Mouse (Mus musculus) ES-Bruce4 (cell line): Measurements from ENCODE around the gene Best1. TPM values are rescaled to one million over a fixed set of nuclear protein-coding genes. Genes with fewer than 3 reads are reported as not detected.

Experiments used
- H3K27ac ChIP-seq: 2 replicates; pipeline ENCODE4 v1.5.1; 2012; ENCODE audit warnings: low read length, inconsistent platforms; ENCODE audit not compliant: insufficient read depth
- H3K27me3 ChIP-seq: 2 replicates; pipeline ENCODE4 v1.6.1; 2012; ENCODE audit warnings: mild to moderate bottlenecking, low read length, inconsistent platforms; ENCODE audit not compliant: control insufficient read depth, poor library complexity, insufficient read depth, severe bottlenecking
- H3K36me3 ChIP-seq: 2 replicates; pipeline ENCODE4 v1.6.1; 2012; ENCODE audit warnings: inconsistent platforms, mild to moderate bottlenecking, low read length, moderate library complexity; ENCODE audit not compliant: control insufficient read depth, poor library complexity, insufficient read depth, severe bottlenecking
- H3K4me1 ChIP-seq: one replicate; pipeline ENCODE4 v1.8.1; 2011; ENCODE audit warnings: low read length; ENCODE audit not compliant: control insufficient read depth, insufficient read depth
- H3K4me3 ChIP-seq: 2 replicates; pipeline ENCODE4 v1.5.1; 2011; ENCODE audit warnings: low read depth, mild to moderate bottlenecking, low read length
- H3K9ac ChIP-seq: 2 replicates; pipeline ENCODE4 v1.6.1; 2012; ENCODE audit warnings: low read depth, mild to moderate bottlenecking, inconsistent platforms; ENCODE audit not compliant: poor library complexity, severe bottlenecking
- H3K9me3 ChIP-seq: replicated peaks from 2 replicates; pipeline ENCODE4 v1.6.1; 2012; ENCODE audit warnings: mild to moderate bottlenecking, low read length, inconsistent platforms; ENCODE audit not compliant: control insufficient read depth, poor library complexity, insufficient read depth, severe bottlenecking
- CTCF ChIP-seq: IDR thresholded peaks from one replicate; pipeline ENCODE4 v1.8.1; 2011; ENCODE audit warnings: low read depth, low read length
- EP300 ChIP-seq: IDR thresholded peaks from 2 replicates; pipeline ENCODE4 v1.6.1; 2011; ENCODE audit warnings: low read depth, low read length; ENCODE audit not compliant: insufficient read depth
- POLR2A ChIP-seq: IDR thresholded peaks from one replicate; pipeline ENCODE4 v1.8.1; 2011; ENCODE audit warnings: low read length; ENCODE audit not compliant: insufficient read depth
- polyA plus RNA-seq: library from polyadenylated mRNA; stranded (reverse); fragments of >200 nt; gene quantifications from 2 replicates; pipeline ENCODE4 v1.2.4, GENCODE M21; 2011; ENCODE audit warnings: low read depth; ENCODE audit not compliant: missing spikeins, insufficient read depth, insufficient read length

Gene Best1
- polyA plus RNA-seq, 1 experiment, result 1.4 TPM

- Histone ChIP-seq H3K27me3 (0 out of 2 replicates have a peak, but pooled peaks cover 5% of the 10 kb centered on the region), H3K4me3 (no peak overlapping the region), H3K4me1 (no peaks in the 10 kb centered on the region), H3K27ac (no peak overlapping the region), H3K9me3 (no peaks in the 10 kb centered on the region), H3K36me3 (no peaks in the 10 kb centered on the region), H3K9ac (no peak overlapping the region)
- TF ChIP-seq CTCF (no peak), EP300 (no peak), POLR2A (no peak)
Measured at GRCm38 (mm10) chr19:10043643-10044042, 42.2 kb upstream of the Best1 start.

- H3K9me3 ChIP-seq, result no peaks in the 10 kb centered on the region
- H3K27ac ChIP-seq, result no peak overlapping the region
- TF ChIP-seq POLR2A (no peak), CTCF (no peak), EP300 (no peak)
- no peak overlapping the region for H3K4me3 ChIP-seq
- H3K4me1 ChIP-seq, result no peaks in the 10 kb centered on the region
- 0 out of 2 replicates have a peak, but pooled peaks cover 5% of the 10 kb centered on the region for H3K27me3 ChIP-seq
- no peaks in the 10 kb centered on the region for H3K36me3 ChIP-seq
- H3K9ac ChIP-seq, result no peak overlapping the region
Measured at GRCm38 (mm10) chr19:10042816-10043215, 41.4 kb upstream of the Best1 start.

- Histone ChIP-seq H3K4me1 (no peaks in the 10 kb centered on the region), H3K9me3 (no peaks in the 10 kb centered on the region), H3K4me3 (no peak overlapping the region), H3K27me3 (0 out of 2 replicates have a peak, but pooled peaks cover 5% of the 10 kb centered on the region), H3K36me3 (no peaks in the 10 kb centered on the region), H3K27ac (no peak overlapping the region), H3K9ac (no peak overlapping the region)
- TF ChIP-seq EP300 (no peak), CTCF (no peak)
Measured at GRCm38 (mm10) chr19:10042232-10042631, 40.8 kb upstream of the Best1 start.

GRCm38 (mm10) chr19:10041388-10042148 is 40.1 kb upstream of the Best1 start, which contains the start of gene Fads3:
Gene Fads3 (plus strand): TSS chr19:10041569.
- TF ChIP-seq CTCF (no peak), EP300 (no peak)
- H3K27ac ChIP-seq, result no peak within 1 kb of the TSS
- no peaks in the 10 kb centered on the region for H3K4me1 ChIP-seq
- H3K4me3 ChIP-seq, result peak within 1 kb of the TSS; percentile 62
- H3K9ac ChIP-seq, result peak within 1 kb of the TSS; percentile 64
- H3K9me3 ChIP-seq, result no peaks in the 10 kb centered on the region
- 0 out of 2 replicates have a peak, but pooled peaks cover 5% of the 10 kb centered on the region for H3K27me3 ChIP-seq
- no peaks in the 10 kb centered on the region for H3K36me3 ChIP-seq

- H3K36me3 ChIP-seq, result no peaks in the 10 kb centered on the region
- H3K9me3 ChIP-seq, result no peaks in the 10 kb centered on the region
- no peaks in the 10 kb centered on the region for H3K4me1 ChIP-seq
- H3K4me3 ChIP-seq, result no peak overlapping the region
- H3K27me3 ChIP-seq, result 0 out of 2 replicates have a peak, but pooled peaks cover 5% of the 10 kb centered on the region
- H3K9ac ChIP-seq, result peak overlapping the region; percentile 64
- no peak for TF ChIP-seq CTCF
- TF ChIP-seq EP300, result no peak
- TF ChIP-seq POLR2A, result no peak
- no peak overlapping the region for H3K27ac ChIP-seq
Measured at GRCm38 (mm10) chr19:10040866-10041387, 39.5 kb upstream of the Best1 start.

- no peaks in the 10 kb centered on the region for H3K9me3 ChIP-seq
- H3K4me1 ChIP-seq, result no peaks in the 10 kb centered on the region
- H3K4me3 ChIP-seq, result no peak overlapping the region
- H3K9ac ChIP-seq, result no peak overlapping the region
- TF ChIP-seq EP300 (no peak), CTCF (peak; percentile 53)
- no peak overlapping the region for H3K27ac ChIP-seq
- H3K27me3 ChIP-seq, result 0 out of 2 replicates have a peak, but pooled peaks cover 5% of the 10 kb centered on the region
- H3K36me3 ChIP-seq, result no peaks in the 10 kb centered on the region
Measured at GRCm38 (mm10) chr19:10039615-10040014, 38.2 kb upstream of the Best1 start.
